Mouse (Mus musculus) liver, adult (tissue): ENCODE measurements around the gene Gm10139.
"Not testable (repeated sequence)": the region's sequence is repeated elsewhere in the genome, so short reads cannot be mapped to it uniquely, and the experiment has no call there.

Experiments
- GATA4 ChIP-seq: IDR thresholded peaks from 2 replicates; pipeline ENCODE4 v1.6.1; 2014; ENCODE audit warnings: mild to moderate bottlenecking, low read length; ENCODE audit not compliant: insufficient replicate concordance

The Gm10139 gene

DNA sequence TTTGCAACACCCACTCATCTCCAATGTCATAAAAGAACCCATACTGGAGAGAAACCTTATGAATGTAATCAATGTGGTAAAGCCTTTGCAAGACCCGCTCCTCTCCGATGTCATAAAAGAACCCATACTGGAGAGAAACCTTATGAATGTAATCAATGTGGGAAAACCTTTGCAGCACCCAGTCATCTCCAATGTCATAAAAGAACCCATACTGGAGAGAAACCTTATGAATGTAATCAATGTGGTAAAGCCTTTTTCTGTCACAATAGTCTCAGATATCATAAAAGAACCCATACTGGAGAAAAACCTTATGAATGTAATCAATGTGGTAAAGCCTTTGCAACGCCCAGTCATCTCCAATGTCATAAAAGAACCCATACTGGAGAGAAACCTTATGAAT is at the start of gene Gm10139:
Gene Gm10139 (plus strand): TSS at position 301 of the 400 bp plus-strand sequence.
- not testable (repeated sequence) for TF ChIP-seq GATA4
